Mouse (Mus musculus): ENCODE measurements around the gene Shb.

GRCm38 (mm10) chr4:45392099-45392498 lies 140.2 kb downstream of the Shb start:
- TF ChIP-seq CTCF (IDR thresholded peaks at IDR 0.05; ENCODE audit: low read depth) (peak; percentile 45), EP300 (optimal IDR thresholded peaks at IDR 0.05) (no peak)

Measured in stomach, postnatal 0 days (tissue).